Mouse (Mus musculus): ENCODE measurements around the gene Avpr1b.

- no peak for TF ChIP-seq HCFC1 (IDR thresholded peaks at IDR 0.05; ENCODE audit: borderline replicate concordance, insufficient read depth, low read length)
- no peak for TF ChIP-seq CHD2 (IDR thresholded peaks at IDR 0.05; ENCODE audit: low read depth, low read length)
- TF ChIP-seq ZC3H11A (IDR thresholded peaks at IDR 0.05; ENCODE audit: borderline replicate concordance, low read depth, low read length) = no peak
- no peak for TF ChIP-seq MAFK (IDR thresholded peaks at IDR 0.05; ENCODE audit: insufficient read depth, low read depth, low read length)
These were observed 28.6 kb upstream of the Avpr1b start for GRCm38 (mm10) chr1:131570391-131570790.

Measured in ES-E14 (cell line).